Mouse (Mus musculus) heart, postnatal 0 days (tissue): ENCODE data around the gene Phgr1.

ENCODE experiments used
- CTCF ChIP-seq: IDR thresholded peaks from 2 replicates; pipeline ENCODE4 v1.5.1; 2016; ENCODE audit warnings: antibody characterized with exemption, control low read depth, low read depth
- EP300 ChIP-seq: IDR thresholded peaks from 2 replicates; pipeline ENCODE4 v1.6.1; 2016; ENCODE audit warnings: antibody characterized with exemption, low read depth

DNA sequence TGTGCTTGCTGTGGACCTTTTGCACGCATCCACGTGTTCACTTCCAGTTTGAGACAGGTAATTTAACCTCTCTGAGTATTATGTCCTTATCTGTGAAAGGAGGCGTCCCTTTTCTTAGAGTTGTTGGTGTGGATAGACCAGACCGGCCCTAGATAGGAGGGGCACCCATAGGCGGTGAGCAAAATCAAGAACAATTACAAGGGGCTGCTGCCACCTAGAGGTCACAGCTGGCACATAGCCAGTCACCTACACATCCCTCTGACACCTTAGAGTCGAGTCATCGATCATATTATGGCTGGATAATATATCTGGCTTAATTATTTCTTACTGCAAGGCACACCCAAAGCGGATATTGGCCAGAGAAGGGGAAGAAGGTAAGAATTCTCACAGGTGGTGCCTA lies 12.7 kb upstream of the Phgr1 start:
- TF ChIP-seq CTCF (peak; percentile 72), EP300 (no peak)
